Mouse (Mus musculus): ENCODE measurements around the gene Nubp1.

DNA sequence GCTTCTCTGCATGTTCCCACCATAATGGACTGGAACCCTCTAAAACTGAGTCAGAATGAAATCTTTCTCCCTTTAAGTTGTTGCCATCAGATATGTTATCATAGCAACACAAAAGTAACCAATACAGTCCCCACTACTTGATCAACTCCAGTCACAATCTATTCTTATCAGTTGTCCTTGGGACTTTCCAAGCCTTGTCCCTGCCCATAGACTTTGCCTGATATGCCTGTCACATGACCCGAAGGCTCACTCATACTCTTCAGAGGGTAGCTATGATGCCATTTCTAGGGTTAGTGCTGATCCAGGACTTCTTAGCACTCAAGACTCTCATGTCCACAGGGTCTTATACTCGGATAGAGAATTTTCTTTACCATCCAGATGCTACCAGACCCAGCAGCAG lies 48.4 kb downstream of the Nubp1 start:
- no peak for TF ChIP-seq CTCF (IDR thresholded peaks at IDR 0.05; ENCODE audit: low read depth, low read length)
- no peak for TF ChIP-seq POLR2A (IDR thresholded peaks at IDR 0.05; ENCODE audit: extremely low read depth, insufficient read depth, low read length)

Data from liver, adult 2 months (tissue).